Mouse (Mus musculus) small intestine, adult 2 months (tissue): ENCODE data around the gene Cenpu.

Source experiments
- CTCF ChIP-seq: fragments of 200-500 bp; IDR thresholded peaks from 2 replicates; pipeline ENCODE4 v1.5.1; 2012; ENCODE audit warnings: low read depth, mild to moderate bottlenecking, control low read depth, inconsistent platforms, low read length, moderate library complexity, mixed read lengths; ENCODE audit not compliant: insufficient replicate concordance, insufficient read length; ENCODE audit errors: extremely low read depth
- POLR2A ChIP-seq: fragments of 200-500 bp; IDR thresholded peaks from 2 replicates; pipeline ENCODE4 v1.6.1; 2012; ENCODE audit warnings: low read depth, mild to moderate bottlenecking, control low read depth, inconsistent platforms, low read length, moderate library complexity

DNA sequence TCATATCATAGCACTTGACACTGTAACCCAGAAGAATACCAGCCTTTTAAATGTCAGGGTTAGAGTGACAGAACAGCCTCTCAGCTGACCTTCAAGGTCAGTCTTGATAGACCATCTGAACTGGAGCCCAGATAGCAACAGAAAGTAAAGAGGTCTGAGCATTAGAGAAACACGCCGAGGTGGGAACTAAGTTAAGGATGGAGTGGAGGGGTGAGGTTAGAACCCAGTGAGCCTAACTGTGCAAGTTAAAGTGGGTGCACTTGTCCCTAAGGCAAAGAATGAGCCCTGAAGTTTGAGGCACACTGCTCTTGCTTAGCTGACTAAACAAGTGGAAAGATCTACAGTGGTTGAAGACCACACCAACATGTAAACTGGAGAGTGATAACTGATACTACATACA lies 46.3 kb downstream of the Cenpu start:
- no peak for TF ChIP-seq CTCF
- TF ChIP-seq POLR2A: no peak
